Mouse (Mus musculus): ENCODE measurements around the gene Asb17. TPM values are rescaled to one million over a fixed set of nuclear protein-coding genes. Genes with fewer than 3 reads are reported as not detected.

Asb17 gene
- not detected in 2 replicates for polyA plus RNA-seq (2021; fragmentation: Nextera tagmentation)
- long read RNA-seq, experiment 1 = 0 reads
- long read RNA-seq, experiment 2 = 0 reads

GRCm38 (mm10) chr3:153844030-153844429 lies at the start of gene Asb17:
TSS of gene Asb17 (plus strand) at chr3:153844209.

Other genes with a start within 250 kb of the Asb17 start
- 5.8 and 8.0 TPM in 2 replicates for gene St6galnac3, start 119.0 kb upstream of the Asb17 start, polyA plus RNA-seq (2021; fragmentation: Nextera tagmentation)
- not detected in 2 replicates for gene Msh4, start 61.9 kb downstream of the Asb17 start, polyA plus RNA-seq (2021; fragmentation: Nextera tagmentation)
- 78.6 and 107 TPM in 2 replicates for gene Rabggtb, start 68.8 kb downstream of the Asb17 start, polyA plus RNA-seq (2021; fragmentation: Nextera tagmentation)
- 48.5 and 53.6 TPM in 2 replicates for gene Acadm, start 100.4 kb downstream of the Asb17 start, polyA plus RNA-seq (2021; fragmentation: Nextera tagmentation)
- 0.69 and 0.81 TPM in 2 replicates for gene Slc44a5, start 129.2 kb downstream of the Asb17 start, polyA plus RNA-seq (2021; fragmentation: Nextera tagmentation)